Mouse (Mus musculus): Measurements from ENCODE around the gene Rapgef4. TPM values are rescaled to one million over a fixed set of nuclear protein-coding genes. Genes with fewer than 3 reads are reported as not detected.
A peak's percentile ranks its signal among the peaks of the same experiment; 100 is the strongest.

The Rapgef4 gene
- polyA plus RNA-seq, 1 experiment from 2014 or later, result 18.3 TPM

GRCm38 (mm10) chr2:72291103-72291502 is 310.1 kb downstream of the Rapgef4 start:
- no peaks in the 10 kb centered on the region for H3K36me3 ChIP-seq (ENCODE audit: control insufficient read depth, insufficient read depth, low read length)
- ATAC-seq (ENCODE audit: low FRiP score, low TSS enrichment) (no peak), DNase-seq (no peak)
- no peak overlapping the region for H3K4me2 ChIP-seq (ENCODE audit: low read length)
- no peak overlapping the region for H3K9ac ChIP-seq (replicated peaks; ENCODE audit: low read length)
- 87% methylated on average over 1 of the region's 1 CpGs for WGBS
- no peaks in the 10 kb centered on the region for H3K4me1 ChIP-seq (ENCODE audit: control insufficient read depth, insufficient read depth, low read length)
- H3K9me3 ChIP-seq (ENCODE audit: control insufficient read depth, low read length), result no peaks in the 10 kb centered on the region
- no peaks in the 10 kb centered on the region for H3K27me3 ChIP-seq (ENCODE audit: control insufficient read depth, insufficient read depth, low read length)
- H3K4me3 ChIP-seq (replicated peaks; ENCODE audit: low read depth, low read length), result no peak overlapping the region
- no peak overlapping the region for H3K27ac ChIP-seq (replicated peaks; ENCODE audit: low read depth, low read length)

DNA sequence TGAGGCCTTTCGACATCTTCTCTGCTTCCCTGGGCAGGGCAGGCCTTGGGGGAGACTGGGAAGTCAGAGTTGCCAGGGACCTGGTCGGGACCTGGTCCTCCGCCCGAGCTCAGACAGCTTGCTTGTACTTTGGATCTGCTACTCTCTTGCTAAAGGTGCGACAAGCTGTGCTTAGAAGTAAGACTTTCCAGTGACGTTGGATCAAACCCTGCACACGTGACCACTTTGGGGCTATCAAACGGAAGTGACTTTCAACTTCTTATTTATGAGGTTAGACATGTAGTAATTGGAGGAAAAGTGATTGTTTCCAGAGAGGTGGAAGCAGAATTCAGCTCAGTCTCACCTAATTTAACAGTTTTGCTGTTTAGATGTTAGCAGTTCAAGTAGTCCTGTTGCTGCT is 311.5 kb downstream of the Rapgef4 start:
- 91% methylated on average over 8 of the region's 8 CpGs for WGBS
- no peak for DNase-seq
- no peaks in the 10 kb centered on the region for H3K27me3 ChIP-seq (ENCODE audit: control insufficient read depth, insufficient read depth, low read length)
- no peak overlapping the region for H3K9ac ChIP-seq (replicated peaks; ENCODE audit: low read length)
- H3K27ac ChIP-seq (replicated peaks; ENCODE audit: low read depth, low read length), result no peak overlapping the region
- no peaks in the 10 kb centered on the region for H3K4me1 ChIP-seq (ENCODE audit: control insufficient read depth, insufficient read depth, low read length)
- H3K9me3 ChIP-seq (ENCODE audit: control insufficient read depth, low read length), result no peaks in the 10 kb centered on the region
- no peak for ATAC-seq (ENCODE audit: low FRiP score, low TSS enrichment)
- no peak overlapping the region for H3K4me2 ChIP-seq (ENCODE audit: low read length)
- no peaks in the 10 kb centered on the region for H3K36me3 ChIP-seq (ENCODE audit: control insufficient read depth, insufficient read depth, low read length)
- H3K4me3 ChIP-seq (replicated peaks; ENCODE audit: low read depth, low read length), result no peak overlapping the region

DNA sequence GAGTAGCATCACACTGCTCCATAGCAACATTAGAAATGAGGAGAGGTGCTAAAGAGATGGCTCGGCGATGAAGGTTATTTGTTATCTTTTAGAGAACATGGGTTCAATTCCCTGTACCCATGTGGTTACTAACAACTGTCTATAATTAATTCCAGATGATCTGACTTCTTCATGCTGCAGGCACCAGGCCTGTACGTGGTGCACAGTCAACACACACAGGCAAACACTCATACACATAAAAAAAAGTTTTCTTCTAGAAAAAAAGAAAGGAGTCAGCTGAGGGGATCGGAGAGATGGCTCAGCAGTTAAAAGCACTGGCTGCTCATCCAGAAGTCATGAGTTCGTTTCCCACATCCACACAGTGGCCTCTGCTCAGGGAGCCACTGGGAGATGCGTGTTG is 314.0 kb downstream of the Rapgef4 start:
- Histone ChIP-seq H3K36me3 (ENCODE audit: control insufficient read depth, insufficient read depth, low read length) (no peaks in the 10 kb centered on the region), H3K27ac (replicated peaks; ENCODE audit: low read depth, low read length) (no peak overlapping the region), H3K4me3 (replicated peaks; ENCODE audit: low read depth, low read length) (no peak overlapping the region), H3K27me3 (ENCODE audit: control insufficient read depth, insufficient read depth, low read length) (no peaks in the 10 kb centered on the region), H3K4me1 (ENCODE audit: control insufficient read depth, insufficient read depth, low read length) (no peaks in the 10 kb centered on the region), H3K9ac (replicated peaks; ENCODE audit: low read length) (no peak overlapping the region), H3K9me3 (ENCODE audit: control insufficient read depth, low read length) (no peaks in the 10 kb centered on the region), H3K4me2 (ENCODE audit: low read length) (no peak overlapping the region)
- ATAC-seq (ENCODE audit: low FRiP score, low TSS enrichment) (no peak), DNase-seq (no peak)
- 93% methylated on average over 6 of the region's 6 CpGs for WGBS

GRCm38 (mm10) chr2:72296984-72297715 is 316.1 kb downstream of the Rapgef4 start:
- Histone ChIP-seq H3K27me3 (ENCODE audit: control insufficient read depth, insufficient read depth, low read length) (no peaks in the 10 kb centered on the region), H3K36me3 (ENCODE audit: control insufficient read depth, insufficient read depth, low read length) (no peaks in the 10 kb centered on the region), H3K9me3 (ENCODE audit: control insufficient read depth, low read length) (no peaks in the 10 kb centered on the region), H3K4me2 (ENCODE audit: low read length) (no peak overlapping the region), H3K27ac (replicated peaks; ENCODE audit: low read depth, low read length) (no peak overlapping the region), H3K4me3 (replicated peaks; ENCODE audit: low read depth, low read length) (no peak overlapping the region), H3K4me1 (ENCODE audit: control insufficient read depth, insufficient read depth, low read length) (no peaks in the 10 kb centered on the region), H3K9ac (replicated peaks; ENCODE audit: low read length) (no peak overlapping the region)
- no peak for DNase-seq
- ATAC-seq (ENCODE audit: low FRiP score, low TSS enrichment), result no peak
- 91% methylated on average over 10 of the region's 10 CpGs for WGBS

DNA sequence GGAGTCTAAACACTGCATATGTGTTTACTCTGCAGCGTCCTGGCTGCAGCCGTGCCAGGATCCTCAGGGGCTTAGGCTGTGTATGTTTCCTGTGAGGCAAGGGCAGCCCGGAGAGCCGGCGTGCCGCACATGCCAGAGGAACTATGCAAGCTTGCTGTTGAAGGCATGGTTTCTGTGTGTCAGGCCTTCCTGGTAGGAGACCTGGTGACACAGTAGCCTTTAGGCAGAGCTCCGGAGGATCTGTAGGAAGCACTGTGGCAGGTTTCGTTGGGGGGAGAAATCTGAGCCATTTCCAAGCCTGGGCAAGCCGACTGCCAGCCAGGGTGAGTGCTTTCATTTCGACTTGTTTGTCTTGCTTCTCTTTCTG is 316.7 kb downstream of the Rapgef4 start:
- no peak for ATAC-seq (ENCODE audit: low FRiP score, low TSS enrichment)
- Histone ChIP-seq H3K27ac (replicated peaks; ENCODE audit: low read depth, low read length) (no peak overlapping the region), H3K4me1 (ENCODE audit: control insufficient read depth, insufficient read depth, low read length) (no peaks in the 10 kb centered on the region), H3K4me3 (replicated peaks; ENCODE audit: low read depth, low read length) (no peak overlapping the region), H3K9ac (replicated peaks; ENCODE audit: low read length) (no peak overlapping the region), H3K27me3 (ENCODE audit: control insufficient read depth, insufficient read depth, low read length) (no peaks in the 10 kb centered on the region), H3K36me3 (ENCODE audit: control insufficient read depth, insufficient read depth, low read length) (no peaks in the 10 kb centered on the region), H3K4me2 (ENCODE audit: low read length) (no peak overlapping the region), H3K9me3 (ENCODE audit: control insufficient read depth, low read length) (no peaks in the 10 kb centered on the region)
- no peak for DNase-seq
- 81% methylated on average over 10 of the region's 10 CpGs for WGBS

- Histone ChIP-seq H3K27me3 (ENCODE audit: control insufficient read depth, insufficient read depth, low read length) (no peaks in the 10 kb centered on the region), H3K9ac (replicated peaks; ENCODE audit: low read length) (no peak overlapping the region), H3K4me3 (replicated peaks; ENCODE audit: low read depth, low read length) (no peak overlapping the region), H3K4me2 (ENCODE audit: low read length) (no peak overlapping the region), H3K4me1 (ENCODE audit: control insufficient read depth, insufficient read depth, low read length) (no peaks in the 10 kb centered on the region), H3K27ac (replicated peaks; ENCODE audit: low read depth, low read length) (no peak overlapping the region), H3K9me3 (ENCODE audit: control insufficient read depth, low read length) (no peaks in the 10 kb centered on the region), H3K36me3 (ENCODE audit: control insufficient read depth, insufficient read depth, low read length) (no peaks in the 10 kb centered on the region)
- ATAC-seq (ENCODE audit: low FRiP score, low TSS enrichment), result no peak
- DNase-seq, result peak; percentile 64
- WGBS, result 52% methylated on average over 4 of the region's 4 CpGs
Observed at GRCm38 (mm10) chr2:72298406-72298805, 317.4 kb downstream of the Rapgef4 start.

- 88% methylated on average over 9 of the region's 9 CpGs for WGBS
- H3K36me3 ChIP-seq (ENCODE audit: control insufficient read depth, insufficient read depth, low read length), result no peaks in the 10 kb centered on the region
- H3K9ac ChIP-seq (replicated peaks; ENCODE audit: low read length), result no peak overlapping the region
- DNase-seq (no peak), ATAC-seq (ENCODE audit: low FRiP score, low TSS enrichment) (no peak)
- no peaks in the 10 kb centered on the region for H3K27me3 ChIP-seq (ENCODE audit: control insufficient read depth, insufficient read depth, low read length)
- H3K9me3 ChIP-seq (ENCODE audit: control insufficient read depth, low read length), result no peaks in the 10 kb centered on the region
- H3K4me3 ChIP-seq (replicated peaks; ENCODE audit: low read depth, low read length), result no peak overlapping the region
- H3K27ac ChIP-seq (replicated peaks; ENCODE audit: low read depth, low read length), result no peak overlapping the region
- H3K4me1 ChIP-seq (ENCODE audit: control insufficient read depth, insufficient read depth, low read length), result no peaks in the 10 kb centered on the region
- no peak overlapping the region for H3K4me2 ChIP-seq (ENCODE audit: low read length)
Observed at GRCm38 (mm10) chr2:72301194-72301916, 320.3 kb downstream of the Rapgef4 start.

GRCm38 (mm10) chr2:72305738-72306137 is 324.7 kb downstream of the Rapgef4 start:
- H3K9me3 ChIP-seq (ENCODE audit: control insufficient read depth, low read length), result no peaks in the 10 kb centered on the region
- no peaks in the 10 kb centered on the region for H3K36me3 ChIP-seq (ENCODE audit: control insufficient read depth, insufficient read depth, low read length)
- H3K4me3 ChIP-seq (replicated peaks; ENCODE audit: low read depth, low read length), result no peak overlapping the region
- H3K4me2 ChIP-seq (ENCODE audit: low read length), result no peak overlapping the region
- DNase-seq (no peak), ATAC-seq (ENCODE audit: low FRiP score, low TSS enrichment) (no peak)
- H3K9ac ChIP-seq (replicated peaks; ENCODE audit: low read length), result no peak overlapping the region
- WGBS, result 91% methylated on average over 7 of the region's 7 CpGs
- no peak overlapping the region for H3K27ac ChIP-seq (replicated peaks; ENCODE audit: low read depth, low read length)
- H3K27me3 ChIP-seq (ENCODE audit: control insufficient read depth, insufficient read depth, low read length), result no peaks in the 10 kb centered on the region
- no peaks in the 10 kb centered on the region for H3K4me1 ChIP-seq (ENCODE audit: control insufficient read depth, insufficient read depth, low read length)

Measured in midbrain, embryonic 14.5 days (tissue).